Mouse (Mus musculus) CH12.LX (cell line): ENCODE results near the gene Foxd3.

ENCODE experiments used
- BHLHE40 ChIP-seq: IDR thresholded peaks from 2 replicates; pipeline ENCODE4 v1.6.1; 2011; ENCODE audit warnings: mild to moderate bottlenecking, low read depth, low read length, improper control_type of control experiment
- CTCF ChIP-seq, 2 experiments: IDR thresholded peaks in 1 of 2; conservative IDR thresholded peaks in 1 of 2; 2 replicates each; pipeline ENCODE4 v1.5.1; 2011 to 2012; ENCODE audit warnings: low read depth in 2 of 2, low read length in 2 of 2, improper control_type of control experiment in 1 of 2, inconsistent platforms in 1 of 2, mild to moderate bottlenecking in 1 of 2, moderate library complexity in 1 of 2
- E2F4 ChIP-seq: IDR thresholded peaks from 2 replicates; pipeline ENCODE4 v1.6.1; 2011; ENCODE audit warnings: low read depth, low read length, improper control_type of control experiment; ENCODE audit not compliant: insufficient replicate concordance
- EP300 ChIP-seq: IDR thresholded peaks from 2 replicates; pipeline ENCODE4 v1.6.1; 2011; ENCODE audit warnings: low read length, improper control_type of control experiment
- MAX ChIP-seq: IDR thresholded peaks from 2 replicates; pipeline ENCODE4 v1.6.1; 2011; ENCODE audit warnings: low read length, improper control_type of control experiment
- NRF1 ChIP-seq: IDR thresholded peaks from 2 replicates; pipeline ENCODE4 v1.6.1; 2014; ENCODE audit warnings: low read depth, mild to moderate bottlenecking, inconsistent platforms, low read length, improper control_type of control experiment, moderate library complexity
- POLR2A ChIP-seq: IDR thresholded peaks from 2 replicates; pipeline ENCODE4 v1.6.1; 2011; ENCODE audit warnings: low read depth, mild to moderate bottlenecking, improper control_type of control experiment, low read length

DNA sequence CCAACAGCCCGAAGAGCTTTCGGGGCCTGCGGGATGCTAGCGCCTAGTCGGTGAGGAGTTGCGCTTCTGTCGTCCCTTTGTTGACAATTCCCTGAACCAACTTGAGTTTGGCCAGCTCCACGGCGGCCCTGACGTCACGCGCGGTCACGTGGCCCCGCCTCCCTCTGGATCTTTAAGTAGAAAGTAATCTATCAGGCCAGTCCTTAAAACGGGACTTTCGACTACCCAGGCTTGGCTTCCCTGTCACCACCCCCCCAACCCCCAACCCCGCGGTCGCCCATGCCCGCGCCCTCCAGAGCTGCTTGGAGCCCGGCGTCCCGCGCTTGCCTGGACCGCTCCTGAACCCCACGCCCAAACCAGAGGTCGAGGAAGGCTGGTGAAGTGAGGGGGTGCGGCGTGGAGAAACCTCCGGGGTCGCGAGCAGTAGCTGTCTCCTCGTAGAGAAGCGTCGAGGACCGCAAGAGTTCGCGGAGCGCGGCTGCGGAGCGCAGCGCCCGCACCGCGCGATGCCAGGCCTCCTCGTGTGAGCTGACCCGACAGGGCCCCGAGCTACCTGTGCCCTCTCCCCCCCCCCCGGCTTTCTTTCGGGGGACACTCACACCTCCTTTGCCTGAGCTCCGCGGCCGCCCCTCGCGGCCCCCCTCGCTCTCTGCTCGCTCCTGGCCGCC is at the start of gene Foxd3:
- TF ChIP-seq NRF1: no peak
- no peak for TF ChIP-seq POLR2A
- TF ChIP-seq CTCF (conservative IDR thresholded peaks at IDR 0.05 in 1 of 2, IDR thresholded peaks at IDR 0.05 in 1 of 2; ENCODE audit: low read depth in 2 of 2, low read length in 2 of 2): no peak
- TF ChIP-seq BHLHE40: no peak
- no peak for TF ChIP-seq MAX
- no peak for TF ChIP-seq E2F4
- no peak for TF ChIP-seq EP300
